Mouse (Mus musculus) MEL (cell line): Measurements from ENCODE around the gene Adck2.

Source experiments
- CHD1 ChIP-seq: IDR thresholded peaks from 2 replicates; pipeline ENCODE4 v1.6.1; 2012; ENCODE audit warnings: low read depth, mild to moderate bottlenecking, inconsistent platforms, low read length, improper control_type of control experiment
- CTCF ChIP-seq, 3 experiments: IDR thresholded peaks in 2 of 3; conservative IDR thresholded peaks in 1 of 3; 2 replicates each; pipeline ENCODE4 v1.5.1; 2011 to 2012; ENCODE audit warnings: low read length in 3 of 3, low read depth in 2 of 3, mild to moderate bottlenecking in 2 of 3, improper control_type of control experiment in 1 of 3, inconsistent platforms in 1 of 3, mixed read lengths in 1 of 3, moderate library complexity in 1 of 3; ENCODE audit not compliant: control insufficient read depth in 1 of 3, insufficient read depth in 1 of 3, poor library complexity in 1 of 3, severe bottlenecking in 1 of 3
- EP300 ChIP-seq, 2 experiments: IDR thresholded peaks; 2 replicates each; pipeline ENCODE4 v1.6.1; 2011; ENCODE audit warnings: improper control_type of control experiment in 2 of 2, low read length in 2 of 2, low read depth in 1 of 2, mild to moderate bottlenecking in 1 of 2
- JUND ChIP-seq: IDR thresholded peaks from 2 replicates; pipeline ENCODE4 v1.6.1; 2011; ENCODE audit warnings: low read depth, mild to moderate bottlenecking, improper control_type of control experiment, low read length
- KAT2A ChIP-seq: conservative IDR thresholded peaks from 2 replicates; pipeline ENCODE4 v1.6.1; 2012; ENCODE audit warnings: low read depth, low read length, improper control_type of control experiment, inconsistent platforms
- MXI1 ChIP-seq: IDR thresholded peaks from 2 replicates; pipeline ENCODE4 v1.6.1; 2011; ENCODE audit warnings: mild to moderate bottlenecking, low read depth, low read length, improper control_type of control experiment
- POLR2A ChIP-seq, 2 experiments: IDR thresholded peaks; 2 replicates each; pipeline ENCODE4 v1.6.1; 2011 to 2012; ENCODE audit warnings: low read length in 2 of 2, mild to moderate bottlenecking in 2 of 2, control low read depth in 1 of 2, improper control_type of control experiment in 1 of 2, low read depth in 1 of 2, moderate library complexity in 1 of 2; ENCODE audit not compliant: control insufficient read depth in 1 of 2, insufficient read depth in 1 of 2, poor library complexity in 1 of 2
- SIN3A ChIP-seq: IDR thresholded peaks from 2 replicates; pipeline ENCODE4 v1.6.1; 2012; ENCODE audit warnings: low read length, improper control_type of control experiment, inconsistent platforms
- TBP ChIP-seq: IDR thresholded peaks from 2 replicates; pipeline ENCODE4 v1.8.0; 2011; ENCODE audit warnings: low read depth, low read length, improper control_type of control experiment
- UBTF ChIP-seq: IDR thresholded peaks from 2 replicates; pipeline ENCODE4 v1.6.1; 2012; ENCODE audit warnings: low read depth, mild to moderate bottlenecking, inconsistent platforms, low read length, improper control_type of control experiment, moderate library complexity, borderline replicate concordance; ENCODE audit not compliant: insufficient read depth
- USF1 ChIP-seq: IDR thresholded peaks from 2 replicates; pipeline ENCODE4 v1.6.1; 2014; ENCODE audit warnings: low read depth, mild to moderate bottlenecking, inconsistent platforms, low read length, improper control_type of control experiment, moderate library complexity

DNA sequence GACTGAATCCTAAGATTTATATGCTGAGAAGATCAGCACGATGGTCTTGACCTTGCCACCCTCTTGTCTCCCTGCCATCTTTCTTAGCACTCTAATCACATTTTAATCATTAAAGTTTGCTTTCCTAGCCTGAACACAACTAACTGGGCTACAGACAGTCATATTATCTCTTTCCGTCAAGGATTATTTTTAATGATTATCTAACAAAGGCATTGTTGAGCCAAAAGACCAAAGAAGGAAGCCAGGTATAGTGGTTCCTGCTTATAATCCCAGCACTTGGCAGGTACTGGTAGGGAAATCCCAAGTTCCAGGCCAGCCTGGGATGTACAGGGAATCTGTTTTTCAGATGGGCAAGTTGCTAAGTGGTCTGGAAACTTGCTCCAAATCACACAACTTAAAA, 37.6 kb downstream of the Adck2 start:
- TF ChIP-seq JUND (no peak), MXI1 (no peak), SIN3A (no peak), USF1 (no peak), CTCF (IDR thresholded peaks at IDR 0.05 in 2 of 3, conservative IDR thresholded peaks at IDR 0.05 in 1 of 3; ENCODE audit: control insufficient read depth in 1 of 3, insufficient read depth in 1 of 3, low read depth in 2 of 3, low read length in 3 of 3, poor library complexity in 1 of 3, severe bottlenecking in 1 of 3) (no peak), EP300 (IDR thresholded peaks at IDR 0.05; ENCODE audit: low read depth in 1 of 2, low read length in 2 of 2) (no peak), POLR2A (IDR thresholded peaks at IDR 0.05; ENCODE audit: control insufficient read depth in 1 of 2, insufficient read depth in 1 of 2, low read depth in 1 of 2, low read length in 2 of 2, poor library complexity in 1 of 2) (no peak), KAT2A (no peak), UBTF (no peak), CHD1 (no peak), TBP (no peak)
